Mouse (Mus musculus): ENCODE results near the gene Parp8. TPM values are rescaled to one million over a fixed set of nuclear protein-coding genes. Genes with fewer than 3 reads are reported as not detected.
"Not testable (repeated sequence)": the region's sequence is repeated elsewhere in the genome, so short reads cannot be mapped to it uniquely, and the experiment has no call there.

Parp8 gene
- total RNA-seq, 2 experiments from 2014 or later = 36.3 to 44.1 TPM

- DNase-seq (ENCODE audit: extremely low spot score in 1 of 2, low spot score in 1 of 2) = no peak
Measured at GRCm38 (mm10) chr13:116969650-116970049, 55.7 kb downstream of the Parp8 start.

GRCm38 (mm10) chr13:116968906-116969305 is 56.4 kb downstream of the Parp8 start:
- no peak for DNase-seq (ENCODE audit: extremely low spot score in 1 of 2, low spot score in 1 of 2)

GRCm38 (mm10) chr13:116967459-116967858 is 57.9 kb downstream of the Parp8 start:
- DNase-seq (ENCODE audit: extremely low spot score in 1 of 2, low spot score in 1 of 2) = no peak

GRCm38 (mm10) chr13:116962480-116963462 is 62.6 kb downstream of the Parp8 start:
- no peak for DNase-seq (ENCODE audit: extremely low spot score in 1 of 2, low spot score in 1 of 2)

- no peak for DNase-seq (ENCODE audit: extremely low spot score in 1 of 2, low spot score in 1 of 2)
Measured at GRCm38 (mm10) chr13:116958776-116959589, 66.4 kb downstream of the Parp8 start.

DNA sequence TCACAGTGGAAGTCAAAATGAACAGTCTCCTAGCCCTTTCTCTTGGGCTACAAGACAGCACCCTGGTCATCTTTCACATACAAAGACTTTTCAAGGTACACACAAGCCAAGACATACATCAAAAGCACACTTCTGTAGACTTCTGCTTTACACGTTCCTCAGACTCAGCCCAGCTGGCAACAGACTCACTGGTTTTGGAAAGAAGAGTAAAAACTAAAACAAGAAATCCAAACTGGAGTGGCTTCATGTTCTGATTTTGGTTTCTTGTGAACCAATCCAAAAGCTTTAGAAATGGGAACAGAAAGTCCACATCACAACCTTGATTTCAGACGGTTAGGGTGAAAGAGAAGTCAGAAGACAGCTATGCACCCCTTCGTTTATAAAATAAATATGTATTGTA is 67.8 kb downstream of the Parp8 start:
- no peak for DNase-seq (ENCODE audit: extremely low spot score in 1 of 2, low spot score in 1 of 2)

- no peak for DNase-seq (ENCODE audit: extremely low spot score in 1 of 2, low spot score in 1 of 2)
Measured at GRCm38 (mm10) chr13:116951336-116951735, 74.0 kb downstream of the Parp8 start.

DNA sequence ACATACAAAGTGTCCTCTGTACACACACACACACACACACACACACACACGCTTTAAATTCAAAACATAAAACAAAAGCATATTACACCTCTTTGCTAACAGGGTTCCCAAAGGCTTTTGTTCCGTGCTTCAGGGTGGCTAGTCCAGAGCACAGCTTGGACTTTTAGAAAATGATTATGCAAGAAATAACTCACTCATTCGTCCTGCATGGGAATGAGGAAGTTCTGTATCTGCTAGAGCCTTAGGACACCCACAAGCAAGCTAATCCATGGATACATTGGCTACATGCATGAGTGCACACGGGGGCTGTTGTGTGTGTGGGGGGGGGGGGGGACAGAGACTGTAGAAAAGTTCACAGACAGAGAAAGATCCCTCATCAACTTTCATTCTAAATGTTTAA is 75.8 kb downstream of the Parp8 start:
- no peak for DNase-seq (ENCODE audit: extremely low spot score in 1 of 2, low spot score in 1 of 2)

DNA sequence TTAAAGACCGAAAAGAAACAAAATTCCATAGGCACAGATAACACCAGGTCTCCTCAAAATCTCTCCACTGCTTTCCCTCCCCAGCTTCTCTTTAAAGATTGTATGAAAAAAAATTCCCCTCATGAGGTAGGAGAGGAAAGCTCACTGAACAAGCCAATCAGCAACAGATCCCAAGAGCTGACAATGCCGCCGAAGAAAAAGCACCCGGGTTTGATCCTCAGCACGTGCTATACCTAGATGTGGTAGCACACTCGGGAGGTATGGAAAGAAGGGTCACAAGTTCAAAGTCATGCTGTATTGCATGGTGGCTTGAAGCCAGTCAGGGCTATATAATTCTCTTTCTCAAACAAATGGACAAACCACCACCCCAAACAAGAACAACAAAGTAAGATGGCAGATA is 76.3 kb downstream of the Parp8 start:
- DNase-seq (ENCODE audit: extremely low spot score in 1 of 2, low spot score in 1 of 2) = no peak

DNA sequence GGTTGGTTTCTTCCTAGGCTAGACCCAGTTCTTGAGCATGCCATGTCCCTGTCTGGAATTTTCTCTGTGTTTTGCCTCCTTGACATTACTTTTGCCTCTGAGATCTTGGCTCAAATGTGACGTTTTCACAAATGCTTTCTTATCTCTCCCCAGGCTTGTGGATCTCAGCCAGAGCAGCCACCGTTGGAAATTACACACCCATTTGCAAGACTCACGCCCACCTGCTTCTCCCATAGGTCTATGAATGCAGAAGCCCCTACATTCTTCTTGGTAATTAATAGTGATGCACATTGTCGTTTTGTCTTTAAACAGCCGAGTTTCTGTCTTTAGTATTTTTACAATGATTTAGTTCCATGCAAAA is 77.1 kb downstream of the Parp8 start:
- no peak for DNase-seq (ENCODE audit: extremely low spot score in 1 of 2, low spot score in 1 of 2)

GRCm38 (mm10) chr13:116947611-116948298 is 77.6 kb downstream of the Parp8 start:
- DNase-seq (ENCODE audit: extremely low spot score in 1 of 2, low spot score in 1 of 2) = no peak

DNA sequence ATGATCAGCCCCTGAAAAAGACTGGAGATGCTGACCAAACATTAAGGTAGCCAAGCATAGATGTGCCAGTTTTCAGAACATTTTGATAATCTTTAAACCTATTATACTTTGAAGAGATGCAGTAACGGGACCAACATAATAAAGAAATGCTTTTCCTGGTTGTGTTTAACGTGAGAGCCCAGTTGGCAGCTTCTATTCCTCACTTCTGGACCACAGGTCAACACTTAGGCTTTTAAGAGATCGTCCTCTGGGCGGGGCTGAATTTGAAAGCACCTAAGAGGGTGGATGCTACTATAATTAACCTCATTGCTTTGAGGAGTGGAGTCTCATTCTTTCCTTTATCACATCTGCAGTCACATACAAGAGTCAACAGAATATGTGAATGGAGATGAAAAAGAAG is 78.8 kb downstream of the Parp8 start:
- no peak for DNase-seq (ENCODE audit: extremely low spot score in 1 of 2, low spot score in 1 of 2)

DNA sequence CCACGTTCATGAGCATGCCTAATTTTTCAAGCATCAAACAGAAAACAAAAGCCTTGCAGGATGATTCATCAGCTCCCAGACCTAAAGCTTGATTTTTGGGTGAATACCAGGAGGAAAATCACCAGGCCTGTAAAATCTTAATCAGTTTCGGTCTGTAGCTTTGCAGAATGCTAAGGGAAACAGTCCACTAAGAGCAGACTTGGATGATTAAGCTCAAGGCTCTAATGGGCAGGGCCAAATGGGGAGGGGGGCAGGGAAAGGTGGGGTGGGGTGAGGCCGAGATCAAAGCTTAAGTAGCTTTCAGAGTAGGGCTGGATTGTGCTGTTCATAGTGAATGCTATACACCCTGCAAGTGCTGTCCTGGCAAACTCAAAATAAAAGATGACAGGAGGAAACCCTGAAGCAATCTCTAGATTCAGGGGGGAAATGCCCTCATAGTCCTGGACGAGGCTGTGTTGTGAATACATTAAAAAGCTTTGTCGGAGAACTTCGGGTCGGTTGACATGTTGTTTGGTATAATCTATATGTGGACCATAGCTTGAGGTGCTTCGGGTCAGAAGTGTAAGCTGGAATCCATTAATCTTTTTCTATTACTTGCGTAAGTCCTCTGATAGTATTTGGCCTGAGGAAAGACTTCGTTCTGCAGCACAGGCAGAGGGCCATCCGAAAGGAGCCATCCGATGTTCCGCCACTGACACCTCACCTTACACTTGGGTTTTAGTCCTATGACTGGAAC is 83.9 kb downstream of the Parp8 start:
- DNase-seq (ENCODE audit: extremely low spot score in 1 of 2, low spot score in 1 of 2) = no peak

DNA sequence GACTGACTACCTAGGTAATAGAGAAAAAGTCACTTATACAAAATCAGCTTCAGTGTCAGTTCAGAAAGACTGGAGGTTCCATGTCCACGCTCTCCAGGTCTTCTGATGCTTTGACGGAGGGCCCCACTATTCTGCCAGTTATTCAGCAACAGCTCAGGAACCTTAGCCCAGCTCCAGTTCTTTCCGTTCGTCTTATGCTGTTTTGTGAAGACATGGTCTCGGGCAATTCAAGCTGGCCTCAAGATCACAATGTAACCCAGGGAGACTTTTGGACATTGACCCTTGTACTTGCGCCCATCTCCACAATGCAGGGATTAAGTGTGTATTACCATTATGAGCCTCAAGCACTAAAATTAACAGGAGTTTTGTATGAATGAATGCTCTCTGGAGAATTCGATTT is 84.6 kb downstream of the Parp8 start:
- no peak for DNase-seq (ENCODE audit: extremely low spot score in 1 of 2, low spot score in 1 of 2)

DNA sequence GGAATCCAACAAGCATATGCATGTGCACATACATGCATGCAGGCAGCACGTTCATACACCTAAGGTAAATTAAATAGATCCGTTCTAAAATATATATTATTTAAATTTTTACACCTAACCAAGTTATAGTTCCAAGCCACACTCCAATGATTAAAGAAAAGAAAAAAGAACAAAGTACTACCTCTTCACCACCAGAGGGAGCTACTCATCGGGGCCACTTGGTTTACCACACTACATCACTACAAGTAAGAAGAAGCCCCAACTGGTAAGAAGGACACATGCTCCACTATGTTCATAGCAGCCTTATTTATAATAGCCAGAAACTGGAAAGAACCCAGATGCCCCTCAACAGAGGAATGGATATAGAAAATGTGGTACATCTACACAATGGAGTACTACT is 88.3 kb downstream of the Parp8 start:
- not testable (repeated sequence) for DNase-seq (ENCODE audit: extremely low spot score in 1 of 2, low spot score in 1 of 2)

- DNase-seq (ENCODE audit: extremely low spot score in 1 of 2, low spot score in 1 of 2) = no peak
Measured at GRCm38 (mm10) chr13:116917387-116917930, 107.9 kb downstream of the Parp8 start.

GRCm38 (mm10) chr13:116908284-116908683 is 117.1 kb downstream of the Parp8 start:
- DNase-seq (ENCODE audit: extremely low spot score in 1 of 2, low spot score in 1 of 2) = no peak

DNA sequence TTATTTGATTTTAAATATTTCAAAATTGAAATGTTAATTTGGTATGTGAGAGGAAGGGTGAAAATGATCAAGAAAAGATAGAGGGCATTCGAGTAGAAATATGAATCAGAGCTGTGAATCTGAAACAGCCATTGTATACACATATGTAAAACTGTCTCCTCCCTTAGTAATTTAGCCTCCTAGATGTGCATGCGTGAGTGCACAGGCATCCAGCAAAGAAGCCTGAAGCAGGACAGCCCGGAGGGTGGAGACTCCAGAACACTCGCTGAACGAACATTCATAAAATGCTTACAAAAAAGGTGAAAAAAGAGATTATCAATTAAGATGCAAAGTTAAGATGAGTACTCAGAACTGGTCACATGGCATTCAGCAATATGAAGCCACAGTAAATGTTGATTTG is 121.9 kb downstream of the Parp8 start:
- DNase-seq (ENCODE audit: extremely low spot score in 1 of 2, low spot score in 1 of 2) = no peak

- DNase-seq (ENCODE audit: extremely low spot score in 1 of 2, low spot score in 1 of 2) = no peak
Measured at GRCm38 (mm10) chr13:116898395-116898794, 126.9 kb downstream of the Parp8 start.

- DNase-seq (ENCODE audit: extremely low spot score in 1 of 2, low spot score in 1 of 2) = no peak
Measured at GRCm38 (mm10) chr13:116897711-116898110, 127.6 kb downstream of the Parp8 start.
